Mouse (Mus musculus): Measurements from ENCODE around the gene Polr3g.

DNA sequence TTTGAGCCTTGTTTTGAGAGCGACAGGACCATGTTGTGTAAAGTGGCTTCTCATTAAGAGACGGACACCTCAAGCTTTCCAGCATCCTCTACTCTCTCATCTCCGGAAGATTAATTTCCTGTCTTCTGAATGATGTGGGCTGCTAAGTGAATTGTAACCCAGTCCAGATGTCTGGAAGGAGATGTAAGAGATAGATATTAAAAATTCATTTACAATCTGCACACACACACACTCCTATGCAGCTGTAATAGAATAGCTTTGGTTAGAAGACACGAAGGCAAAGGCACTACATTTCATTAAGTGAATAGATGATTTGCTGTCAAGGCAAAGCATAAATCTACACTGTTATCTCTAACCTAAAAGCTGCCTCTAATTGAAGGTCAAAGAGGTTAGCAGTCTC lies 18.3 kb upstream of the Polr3g start:
- TF ChIP-seq CTCF (IDR thresholded peaks at IDR 0.05; ENCODE audit: borderline replicate concordance, insufficient read depth, low read depth, low read length) (no peak), POLR2A (IDR thresholded peaks at IDR 0.05; ENCODE audit: borderline replicate concordance, insufficient read depth, low read length) (no peak)

All from cerebellum, adult 2 months (tissue).